Mouse (Mus musculus): ENCODE data around the gene Tomm70a. TPM values are rescaled to one million over a fixed set of nuclear protein-coding genes. Genes with fewer than 3 reads are reported as not detected.
"Not testable (repeated sequence)": the region's sequence is repeated elsewhere in the genome, so short reads cannot be mapped to it uniquely, and the experiment has no call there.

Gene Tomm70a
- polyA plus RNA-seq, 1 experiment from 2014 or later, result 26.5 TPM

DNA sequence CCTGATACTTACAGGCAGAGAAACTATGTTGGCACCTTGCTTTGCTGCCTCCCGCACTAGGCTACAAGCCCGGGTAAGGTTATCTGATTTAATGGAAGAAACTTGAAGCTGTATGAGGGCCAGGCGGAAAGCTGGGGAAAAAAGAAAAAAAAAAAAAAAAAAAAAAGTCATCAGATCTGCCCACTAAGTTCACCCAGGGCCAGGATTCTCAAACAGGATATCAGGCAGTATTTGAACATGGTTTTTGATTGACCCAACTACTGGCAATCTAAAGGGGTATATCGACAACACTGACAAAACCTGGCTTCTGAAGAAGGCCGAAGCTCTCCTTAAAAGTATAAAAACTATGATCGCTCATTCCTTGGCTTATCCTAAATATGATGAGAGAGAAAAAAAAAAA, 44.6 kb downstream of the Tomm70a start:
- no peak overlapping the region for H3K27ac ChIP-seq (replicated peaks)

DNA sequence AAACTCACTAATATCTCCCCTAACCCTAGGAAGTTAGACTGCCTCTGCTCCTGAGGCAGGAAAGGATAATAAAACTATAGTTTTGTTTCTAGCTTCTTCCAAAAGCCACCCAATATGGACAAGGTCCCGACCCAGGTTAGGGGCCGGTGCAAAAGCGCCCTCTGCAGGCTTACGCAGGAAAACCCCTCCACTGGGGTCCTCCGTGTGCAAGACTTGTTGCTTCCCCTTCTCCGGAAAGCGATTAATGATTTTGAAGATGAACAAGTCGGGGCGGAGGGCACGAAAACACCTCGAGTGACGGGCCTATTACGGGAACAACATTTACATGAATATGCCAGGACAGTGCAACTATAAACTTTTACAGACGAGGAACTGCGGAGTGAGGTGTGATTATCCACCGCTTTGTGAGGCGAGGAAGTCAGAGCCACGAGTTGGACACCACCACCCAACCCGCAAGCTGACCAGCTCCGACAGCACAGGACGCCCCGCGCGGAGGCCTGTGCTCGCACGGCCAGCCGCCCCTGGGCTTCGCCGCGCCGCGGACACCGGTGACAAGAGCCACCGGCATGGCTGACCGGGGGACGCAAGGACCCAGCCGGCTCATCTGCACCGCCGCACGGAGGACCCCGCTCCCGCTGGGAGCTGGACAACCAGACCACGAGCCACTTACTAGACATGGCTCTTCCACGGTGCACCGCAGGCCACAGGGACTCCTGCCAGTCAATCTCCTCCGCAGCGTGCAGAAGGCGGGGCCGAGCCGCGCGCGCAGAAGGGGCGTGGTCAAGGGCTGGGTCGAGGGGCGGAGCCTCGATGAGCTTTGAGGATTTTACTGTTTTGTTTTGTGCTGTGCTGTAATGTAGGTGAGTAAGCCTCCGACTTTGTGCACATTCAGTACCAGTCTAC, 45.4 kb downstream of the Tomm70a start, which contains the start of gene Nit2:
Nit2 (minus strand) TSS at position 731 of the 903 bp plus-strand sequence.
- under 1% methylated on average over 58 of the region's 58 CpGs for WGBS
- H3K4me2 ChIP-seq (replicated peaks; ENCODE audit: low read depth), result peak within 1 kb of the TSS; percentile 66
- TF ChIP-seq CTCF (IDR thresholded peaks at IDR 0.05; ENCODE audit: low read depth) (peak; percentile 85), EP300 (optimal IDR thresholded peaks at IDR 0.05) (no peak)

More for the DNA sequence above, 44.6 kb downstream of the Tomm70a start:
- H3K36me3 ChIP-seq (ENCODE audit: control insufficient read depth, insufficient read depth, low read length), result no peaks in the 10 kb centered on the region
- no peaks in the 10 kb centered on the region for H3K27me3 ChIP-seq (ENCODE audit: control insufficient read depth, insufficient read depth, low read length)
- H3K9ac ChIP-seq (ENCODE audit: low read length), result no peak overlapping the region
- DNase-seq (ENCODE audit: low spot score), result no peak
- no peaks in the 10 kb centered on the region for H3K9me3 ChIP-seq (ENCODE audit: control insufficient read depth, low read length)
- WGBS, result 73% methylated on average over 6 of the region's 6 CpGs
- no peak for ATAC-seq (ENCODE audit: low FRiP score, low TSS enrichment)
- TF ChIP-seq EP300 (optimal IDR thresholded peaks at IDR 0.05) (no peak), CTCF (IDR thresholded peaks at IDR 0.05; ENCODE audit: low read depth) (no peak)
- no peaks in the 10 kb centered on the region for H3K4me1 ChIP-seq (replicated peaks; ENCODE audit: control insufficient read depth, insufficient read depth)
- peak overlapping the region; percentile 66 for H3K4me2 ChIP-seq (replicated peaks; ENCODE audit: low read depth)
- H3K4me3 ChIP-seq (ENCODE audit: low read depth, low read length), result no peak overlapping the region

DNA sequence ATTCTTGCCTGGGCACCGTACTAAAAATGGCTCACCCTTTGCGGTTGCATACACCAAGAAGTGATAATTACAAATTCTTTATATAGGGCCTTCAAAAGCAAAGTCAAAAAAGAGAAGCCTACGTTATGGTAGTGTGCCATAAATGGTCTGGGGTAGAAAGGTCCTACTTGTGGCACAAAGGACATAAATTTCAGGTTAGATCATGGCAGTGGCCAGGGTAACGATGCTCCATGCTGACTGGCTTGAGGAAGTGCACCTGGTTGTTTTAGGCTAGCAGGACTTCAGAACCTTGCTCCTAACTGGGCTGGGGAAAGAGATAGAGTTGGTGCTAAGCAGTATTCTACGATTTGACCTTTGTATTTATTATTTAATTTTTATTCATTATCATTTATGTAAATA, 46.0 kb downstream of the Tomm70a start:
- no peaks in the 10 kb centered on the region for H3K27me3 ChIP-seq (ENCODE audit: control insufficient read depth, insufficient read depth, low read length)
- H3K9ac ChIP-seq (ENCODE audit: low read length), result no peak overlapping the region
- H3K4me3 ChIP-seq (ENCODE audit: low read depth, low read length), result peak overlapping the region; percentile 71
- peak overlapping the region; percentile 66 for H3K4me2 ChIP-seq (replicated peaks; ENCODE audit: low read depth)
- peaks cover 2% of the 10 kb centered on the region; the same call in 1 of the 2 replicates for H3K36me3 ChIP-seq (ENCODE audit: control insufficient read depth, insufficient read depth, low read length)
- WGBS, result 12% methylated on average over 5 of the region's 5 CpGs
- DNase-seq (ENCODE audit: low spot score), result no peak
- no peaks in the 10 kb centered on the region for H3K4me1 ChIP-seq (replicated peaks; ENCODE audit: control insufficient read depth, insufficient read depth)
- peak; percentile 33 for ATAC-seq (ENCODE audit: low FRiP score, low TSS enrichment)
- TF ChIP-seq EP300 (optimal IDR thresholded peaks at IDR 0.05) (no peak), CTCF (IDR thresholded peaks at IDR 0.05; ENCODE audit: low read depth) (no peak)
- H3K9me3 ChIP-seq (ENCODE audit: control insufficient read depth, low read length), result no peaks in the 10 kb centered on the region
- H3K27ac ChIP-seq (replicated peaks), result peak overlapping the region; percentile 45; the same call in 1 of the 2 replicates

More for the DNA sequence above, 45.4 kb downstream of the Tomm70a start, which contains the start of gene Nit2:
- Histone ChIP-seq H3K9me3 (ENCODE audit: control insufficient read depth, low read length) (no peaks in the 10 kb centered on the region), H3K27ac (replicated peaks) (peak within 1 kb of the TSS; percentile 92), H3K4me3 (ENCODE audit: low read depth, low read length) (peak within 1 kb of the TSS; percentile 71), H3K36me3 (ENCODE audit: control insufficient read depth, insufficient read depth, low read length) (no peaks in the 10 kb centered on the region), H3K9ac (ENCODE audit: low read length) (peak within 1 kb of the TSS; percentile 76), H3K4me1 (replicated peaks; ENCODE audit: control insufficient read depth, insufficient read depth) (no peaks in the 10 kb centered on the region), H3K27me3 (ENCODE audit: control insufficient read depth, insufficient read depth, low read length) (no peaks in the 10 kb centered on the region)
- ATAC-seq (ENCODE audit: low FRiP score, low TSS enrichment), result peak; percentile 97
- peak; percentile 95 for DNase-seq (ENCODE audit: low spot score)

DNA sequence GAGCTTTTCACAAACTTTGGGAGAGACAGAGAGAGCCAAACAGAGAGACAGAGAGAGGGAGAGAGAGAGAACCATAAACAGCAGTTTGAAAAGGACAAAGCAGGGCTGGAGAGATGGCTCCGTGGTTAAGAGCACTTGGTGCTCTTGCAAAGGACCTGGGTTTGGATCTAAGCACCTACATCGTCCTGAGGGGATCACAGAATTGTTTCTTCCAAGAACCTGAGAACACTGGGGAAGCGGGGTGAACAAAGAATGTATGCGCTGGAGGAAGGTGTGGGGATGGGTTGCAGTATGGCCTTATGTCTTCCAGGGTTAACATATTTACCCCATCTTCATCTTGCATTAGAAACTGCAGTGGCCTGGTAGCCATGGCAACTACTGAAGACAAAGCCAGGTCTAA, 46.7 kb downstream of the Tomm70a start:
- no peak for TF ChIP-seq CTCF (IDR thresholded peaks at IDR 0.05; ENCODE audit: low read depth)
- no peak for TF ChIP-seq EP300 (optimal IDR thresholded peaks at IDR 0.05)
- H3K27me3 ChIP-seq (ENCODE audit: control insufficient read depth, insufficient read depth, low read length), result no peaks in the 10 kb centered on the region
- DNase-seq (ENCODE audit: low spot score) (no peak), ATAC-seq (ENCODE audit: low FRiP score, low TSS enrichment) (no peak)
- H3K27ac ChIP-seq (replicated peaks), result no peak overlapping the region; the same call in 1 of the 2 replicates
- WGBS, result 74% methylated on average over 4 of the region's 4 CpGs
- H3K4me1 ChIP-seq (replicated peaks; ENCODE audit: control insufficient read depth, insufficient read depth), result no peaks in the 10 kb centered on the region
- H3K9ac ChIP-seq (ENCODE audit: low read length), result no peak overlapping the region
- H3K36me3 ChIP-seq (ENCODE audit: control insufficient read depth, insufficient read depth, low read length), result peaks cover 5% of the 10 kb centered on the region; the same call in 1 of the 2 replicates
- no peak overlapping the region for H3K4me3 ChIP-seq (ENCODE audit: low read depth, low read length)
- H3K4me2 ChIP-seq (replicated peaks; ENCODE audit: low read depth), result no peak overlapping the region
- no peaks in the 10 kb centered on the region for H3K9me3 ChIP-seq (ENCODE audit: control insufficient read depth, low read length)

DNA sequence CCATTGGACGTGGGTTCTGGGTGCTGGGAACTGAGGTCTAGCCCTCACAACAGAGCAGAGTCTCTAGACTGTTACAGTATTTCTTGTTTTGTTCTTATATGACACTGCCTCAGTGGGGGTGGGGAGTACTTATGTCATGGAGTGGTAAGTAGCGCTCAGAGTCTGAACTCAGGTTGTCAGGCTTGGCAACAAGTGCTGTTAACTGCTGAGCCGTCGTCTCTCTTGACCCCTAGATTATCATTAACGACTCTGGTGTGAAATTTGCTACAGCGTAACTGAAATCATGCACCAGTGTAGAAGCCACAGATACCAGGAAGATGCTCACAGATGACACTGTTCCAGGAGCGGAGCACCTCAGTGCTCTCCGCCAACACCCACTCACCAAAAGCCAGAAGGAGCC, 49.7 kb downstream of the Tomm70a start:
- Histone ChIP-seq H3K4me1 (replicated peaks; ENCODE audit: control insufficient read depth, insufficient read depth) (no peaks in the 10 kb centered on the region), H3K27ac (replicated peaks) (no peak overlapping the region), H3K27me3 (ENCODE audit: control insufficient read depth, insufficient read depth, low read length) (no peaks in the 10 kb centered on the region), H3K4me2 (replicated peaks; ENCODE audit: low read depth) (no peak overlapping the region), H3K9me3 (ENCODE audit: control insufficient read depth, low read length) (no peaks in the 10 kb centered on the region), H3K9ac (ENCODE audit: low read length) (no peak overlapping the region), H3K36me3 (ENCODE audit: control insufficient read depth, insufficient read depth, low read length) (peaks cover 5% of the 10 kb centered on the region; the same call in 1 of the 2 replicates), H3K4me3 (ENCODE audit: low read depth, low read length) (no peak overlapping the region)
- 92% methylated on average over 8 of the region's 8 CpGs for whole genome bisulfite sequencing
- DNase-seq (ENCODE audit: low spot score), result no peak
- no peak for TF ChIP-seq EP300 (optimal IDR thresholded peaks at IDR 0.05)
- no peak for TF ChIP-seq CTCF (IDR thresholded peaks at IDR 0.05; ENCODE audit: low read depth)
- no peak for ATAC-seq (ENCODE audit: low FRiP score, low TSS enrichment)

DNA sequence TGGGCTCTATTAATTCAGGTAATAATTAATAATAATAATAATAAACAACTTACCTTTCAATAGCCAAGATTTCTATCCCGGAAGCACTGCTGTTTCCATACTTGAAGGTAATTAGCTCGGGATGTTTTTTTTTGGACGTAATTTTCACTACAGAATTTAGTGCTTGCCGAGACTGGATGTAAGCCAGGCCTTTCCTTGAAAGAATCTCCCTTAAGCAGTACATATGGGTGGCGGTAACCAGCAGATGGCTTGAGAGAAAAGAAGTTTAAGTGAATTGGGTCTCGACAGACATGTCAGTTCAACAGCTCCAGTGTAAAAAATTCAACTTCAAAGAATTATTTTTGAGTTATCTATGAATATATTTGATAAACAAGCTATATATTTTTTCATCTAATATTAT, 50.1 kb downstream of the Tomm70a start:
- Histone ChIP-seq H3K27me3 (ENCODE audit: control insufficient read depth, insufficient read depth, low read length) (no peaks in the 10 kb centered on the region), H3K27ac (replicated peaks) (no peak overlapping the region), H3K36me3 (ENCODE audit: control insufficient read depth, insufficient read depth, low read length) (peaks cover 5% of the 10 kb centered on the region; the same call in 1 of the 2 replicates), H3K4me1 (replicated peaks; ENCODE audit: control insufficient read depth, insufficient read depth) (no peaks in the 10 kb centered on the region), H3K9me3 (ENCODE audit: control insufficient read depth, low read length) (no peaks in the 10 kb centered on the region), H3K9ac (ENCODE audit: low read length) (no peak overlapping the region), H3K4me2 (replicated peaks; ENCODE audit: low read depth) (no peak overlapping the region), H3K4me3 (ENCODE audit: low read depth, low read length) (no peak overlapping the region)
- TF ChIP-seq EP300 (optimal IDR thresholded peaks at IDR 0.05), result no peak
- no peak for TF ChIP-seq CTCF (IDR thresholded peaks at IDR 0.05; ENCODE audit: low read depth)
- WGBS, result 82% methylated on average over 6 of the region's 6 CpGs
- ATAC-seq (ENCODE audit: low FRiP score, low TSS enrichment), result no peak
- no peak for DNase-seq (ENCODE audit: low spot score)

DNA sequence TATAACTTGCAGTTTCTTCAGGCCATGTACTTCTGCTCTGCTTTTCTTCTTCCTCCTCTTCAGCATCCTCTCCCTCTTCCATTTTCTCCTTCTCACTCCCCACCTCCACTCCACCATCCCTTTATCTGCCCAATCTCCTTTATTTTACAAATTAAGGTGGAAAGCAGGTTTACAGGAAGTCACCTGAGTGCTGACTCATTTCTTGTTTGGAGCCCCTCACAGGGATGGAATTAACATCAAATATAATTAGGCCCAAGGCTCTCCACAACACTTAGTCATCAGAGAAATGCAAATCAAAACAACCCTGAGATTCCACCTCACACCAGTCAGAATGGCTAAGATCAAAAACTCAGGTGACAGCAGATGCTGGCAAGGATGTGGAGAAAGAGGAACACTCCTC, 53.0 kb downstream of the Tomm70a start:
- not testable (repeated sequence) for H3K27me3 ChIP-seq (ENCODE audit: control insufficient read depth, insufficient read depth, low read length); H3K4me1 ChIP-seq (replicated peaks; ENCODE audit: control insufficient read depth, insufficient read depth); H3K4me2 ChIP-seq (replicated peaks; ENCODE audit: low read depth); H3K27ac ChIP-seq (replicated peaks); H3K9me3 ChIP-seq (ENCODE audit: control insufficient read depth, low read length); H3K36me3 ChIP-seq (ENCODE audit: control insufficient read depth, insufficient read depth, low read length); ATAC-seq (ENCODE audit: low FRiP score, low TSS enrichment); H3K4me3 ChIP-seq (ENCODE audit: low read depth, low read length); DNase-seq (ENCODE audit: low spot score); H3K9ac ChIP-seq (ENCODE audit: low read length)
